Mouse (Mus musculus): ENCODE measurements around the gene Ttll1. TPM values are rescaled to one million over a fixed set of nuclear protein-coding genes. Genes with fewer than 3 reads are reported as not detected.

Gene Ttll1
- total RNA-seq, 1 experiment from 2014 or later: 6.4 TPM

DNA sequence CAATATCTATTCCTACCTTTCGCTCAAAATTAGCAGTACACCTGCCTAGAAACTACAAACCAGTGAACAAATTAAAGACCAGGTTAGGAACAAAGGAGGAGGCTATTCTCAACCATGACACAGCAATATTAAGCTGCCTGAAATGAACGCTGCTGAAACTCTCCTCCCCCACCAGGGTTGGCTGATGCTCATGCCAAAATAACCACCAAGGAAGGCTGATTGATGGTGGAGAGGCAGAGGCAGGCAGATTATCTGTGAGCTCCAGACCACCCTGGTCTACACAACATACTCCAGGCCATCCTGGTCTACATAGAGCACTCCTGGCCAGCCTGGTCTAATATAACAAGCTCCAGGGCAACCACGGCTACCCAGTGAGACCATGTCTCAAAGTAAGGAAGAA, 15.5 kb downstream of the Ttll1 start:
- ATAC-seq (replicated peaks in 1 of 2; ENCODE audit: insufficient read depth in 1 of 2, low FRiP score in 2 of 2, low TSS enrichment in 1 of 2, low read depth in 1 of 2, poor library complexity in 2 of 2, severe bottlenecking in 2 of 2): no peak

DNA sequence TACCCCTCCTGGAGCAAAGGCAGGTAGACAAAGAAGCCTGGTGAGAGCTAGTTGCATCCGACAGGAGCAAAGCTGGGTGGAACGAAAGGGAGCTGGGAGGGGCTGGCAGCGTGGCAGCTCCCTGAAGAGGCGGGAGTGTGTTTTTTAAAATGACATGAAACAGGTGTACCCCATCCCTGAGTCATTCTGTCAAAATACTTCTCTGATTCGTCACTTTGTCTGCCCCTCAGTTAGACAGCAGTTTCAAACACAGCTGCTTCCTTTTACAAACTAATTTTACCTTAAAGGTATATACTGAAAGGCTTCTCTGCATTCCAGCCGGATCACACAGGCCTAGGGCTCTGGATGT, 16.1 kb downstream of the Ttll1 start:
- ATAC-seq (replicated peaks in 1 of 2; ENCODE audit: insufficient read depth in 1 of 2, low FRiP score in 2 of 2, low TSS enrichment in 1 of 2, low read depth in 1 of 2, poor library complexity in 2 of 2, severe bottlenecking in 2 of 2): no peak

DNA sequence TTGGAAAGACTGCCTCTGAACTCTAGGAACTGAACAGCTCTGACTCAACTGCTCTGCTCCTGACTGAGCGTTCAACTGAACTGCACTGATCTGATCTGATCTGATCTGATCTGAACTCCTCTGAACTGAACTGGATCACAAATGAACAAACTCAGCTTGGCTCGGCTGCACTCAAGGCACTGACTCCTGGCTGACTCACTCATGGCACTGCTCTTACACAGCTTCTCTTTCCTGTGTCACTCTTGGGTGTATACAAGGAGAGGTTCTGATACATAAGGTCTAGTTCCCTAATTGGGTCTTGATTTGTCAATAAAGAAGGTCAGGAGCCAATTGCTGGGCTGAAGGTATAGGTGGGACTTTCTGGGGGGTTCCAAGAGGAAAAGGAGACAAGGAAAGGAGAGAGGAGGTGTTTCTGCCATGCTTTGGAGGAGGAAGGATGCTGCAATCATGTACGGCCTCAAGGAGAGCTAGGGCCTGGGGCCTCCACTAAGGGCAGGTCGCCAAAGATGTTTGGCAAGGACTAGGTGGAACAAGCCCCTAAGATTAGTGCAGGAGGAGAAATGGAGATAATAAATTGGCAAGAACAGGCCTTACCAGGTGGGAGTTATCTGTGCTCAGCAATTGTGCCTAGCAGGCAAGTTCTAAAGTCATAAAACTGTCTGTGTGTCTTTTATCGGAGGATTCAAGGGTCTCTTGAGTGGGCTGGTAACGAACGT, 16.7 kb downstream of the Ttll1 start:
- ATAC-seq (replicated peaks in 1 of 2; ENCODE audit: insufficient read depth in 1 of 2, low FRiP score in 2 of 2, low TSS enrichment in 1 of 2, low read depth in 1 of 2, poor library complexity in 2 of 2, severe bottlenecking in 2 of 2): no peak

DNA sequence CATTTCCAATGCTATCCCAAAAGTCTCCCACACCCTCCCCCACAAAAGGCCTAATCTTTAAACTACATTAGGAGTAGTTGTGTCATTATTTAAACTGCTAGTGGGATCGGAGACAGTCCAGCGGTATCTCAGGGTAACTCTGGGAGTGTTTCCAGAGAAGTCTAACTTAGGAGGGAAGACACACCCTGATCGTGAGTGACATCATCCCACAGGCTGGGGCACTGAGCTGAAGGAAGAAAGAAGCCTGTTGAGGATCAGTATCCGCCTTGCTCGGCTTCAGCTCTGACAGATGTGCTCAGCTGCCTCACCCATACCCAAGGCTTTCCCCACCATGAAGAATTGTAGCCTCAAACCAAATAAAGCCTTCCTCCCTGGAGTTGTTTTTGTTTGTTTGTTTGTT, 18.8 kb downstream of the Ttll1 start:
- ATAC-seq (replicated peaks in 1 of 2; ENCODE audit: insufficient read depth in 1 of 2, low FRiP score in 2 of 2, low TSS enrichment in 1 of 2, low read depth in 1 of 2, poor library complexity in 2 of 2, severe bottlenecking in 2 of 2): no peak

DNA sequence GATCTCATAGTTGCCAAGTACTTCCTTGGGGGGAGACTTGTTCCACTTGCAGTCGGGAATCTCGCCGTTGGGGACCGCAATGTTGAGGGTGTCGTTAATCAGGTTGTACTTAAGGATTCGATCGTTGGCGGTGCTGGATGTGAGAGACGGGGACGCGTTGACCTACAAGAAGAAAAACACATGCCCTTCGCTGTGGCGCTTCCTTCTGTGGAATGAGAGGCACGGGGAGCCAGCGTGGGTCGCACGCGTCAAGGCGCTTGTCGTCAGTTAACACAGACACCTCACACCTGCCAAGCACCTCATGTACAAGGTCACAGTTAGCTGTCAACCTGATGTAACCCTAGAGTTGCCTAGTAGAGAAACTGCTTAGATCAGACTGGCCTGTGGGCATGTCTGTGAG, 21.2 kb downstream of the Ttll1 start:
- ATAC-seq (replicated peaks in 1 of 2; ENCODE audit: insufficient read depth in 1 of 2, low FRiP score in 2 of 2, low TSS enrichment in 1 of 2, low read depth in 1 of 2, poor library complexity in 2 of 2, severe bottlenecking in 2 of 2): no peak

DNA sequence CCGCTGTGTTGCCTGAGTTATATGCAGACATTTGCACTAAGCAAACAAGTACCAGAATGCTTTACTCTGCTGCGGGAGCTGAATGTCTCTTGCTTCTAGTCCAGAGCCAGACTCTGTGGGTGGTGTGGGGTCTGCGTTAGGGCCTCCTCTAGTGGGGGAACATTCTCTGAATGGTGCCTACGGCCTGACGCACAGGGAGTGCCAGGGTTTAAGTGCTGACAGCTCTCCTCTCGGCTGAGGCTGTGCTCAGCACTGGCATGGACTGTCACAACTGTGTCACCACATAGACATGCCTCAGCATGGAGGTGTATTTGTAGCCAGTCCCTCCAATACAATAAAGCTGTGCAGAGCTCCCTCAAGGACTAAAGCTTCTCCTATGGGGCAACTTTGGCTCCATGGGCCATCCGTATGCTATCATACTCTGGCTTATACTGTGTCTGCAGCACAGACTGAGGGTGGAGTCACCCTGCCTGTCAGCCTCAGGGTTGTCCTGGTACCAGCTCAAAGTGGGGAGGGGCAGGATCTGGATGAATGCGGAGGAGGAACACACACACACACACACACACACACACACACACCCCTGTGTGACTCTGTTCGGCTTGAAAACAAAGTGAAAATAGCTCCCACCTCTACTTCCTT, 23.1 kb downstream of the Ttll1 start:
- ATAC-seq (replicated peaks in 1 of 2; ENCODE audit: insufficient read depth in 1 of 2, low FRiP score in 2 of 2, low TSS enrichment in 1 of 2, low read depth in 1 of 2, poor library complexity in 2 of 2, severe bottlenecking in 2 of 2): no peak

DNA sequence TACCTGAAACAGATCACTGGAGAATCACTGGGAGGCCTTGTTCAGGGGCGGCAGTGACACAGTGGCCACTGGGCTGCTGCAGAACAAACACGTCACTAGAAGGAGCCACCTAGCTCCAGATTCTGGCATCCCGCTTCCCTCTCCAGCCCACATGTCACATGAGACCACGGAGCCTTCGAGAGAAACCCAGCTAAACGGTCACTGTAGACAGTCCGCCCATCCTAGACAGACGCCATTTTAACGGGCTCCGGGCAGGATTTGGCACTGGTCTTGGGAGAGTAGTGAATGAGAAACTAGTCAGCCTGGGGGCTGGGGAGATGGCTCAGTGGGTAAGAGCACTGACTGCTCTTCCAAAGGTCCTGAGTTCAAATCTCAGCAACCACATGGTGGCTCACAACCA, 26.4 kb downstream of the Ttll1 start:
- no peak for ATAC-seq (replicated peaks in 1 of 2; ENCODE audit: insufficient read depth in 1 of 2, low FRiP score in 2 of 2, low TSS enrichment in 1 of 2, low read depth in 1 of 2, poor library complexity in 2 of 2, severe bottlenecking in 2 of 2)

DNA sequence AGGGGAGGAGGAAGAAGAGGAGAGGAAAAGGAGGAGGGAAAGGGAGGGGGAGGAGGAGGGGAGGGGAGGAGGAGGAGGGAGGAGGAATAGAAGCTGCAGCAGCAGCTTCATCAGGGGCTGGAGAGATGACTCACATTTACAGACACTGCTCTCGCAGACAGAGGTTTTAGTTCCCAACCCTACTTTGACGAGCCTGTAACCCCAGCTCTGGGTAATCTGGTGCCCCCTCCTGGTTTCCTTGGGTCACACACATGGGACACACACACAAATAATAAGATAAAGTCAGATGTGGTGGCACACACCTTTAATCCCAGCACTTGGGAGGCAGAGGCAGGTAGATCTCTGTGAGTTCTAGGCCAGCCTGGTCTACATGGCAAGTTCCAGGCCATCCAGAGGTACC, 27.2 kb downstream of the Ttll1 start:
- ATAC-seq (replicated peaks in 1 of 2; ENCODE audit: insufficient read depth in 1 of 2, low FRiP score in 2 of 2, low TSS enrichment in 1 of 2, low read depth in 1 of 2, poor library complexity in 2 of 2, severe bottlenecking in 2 of 2): no peak; a peak in 1 of 4 replicates

DNA sequence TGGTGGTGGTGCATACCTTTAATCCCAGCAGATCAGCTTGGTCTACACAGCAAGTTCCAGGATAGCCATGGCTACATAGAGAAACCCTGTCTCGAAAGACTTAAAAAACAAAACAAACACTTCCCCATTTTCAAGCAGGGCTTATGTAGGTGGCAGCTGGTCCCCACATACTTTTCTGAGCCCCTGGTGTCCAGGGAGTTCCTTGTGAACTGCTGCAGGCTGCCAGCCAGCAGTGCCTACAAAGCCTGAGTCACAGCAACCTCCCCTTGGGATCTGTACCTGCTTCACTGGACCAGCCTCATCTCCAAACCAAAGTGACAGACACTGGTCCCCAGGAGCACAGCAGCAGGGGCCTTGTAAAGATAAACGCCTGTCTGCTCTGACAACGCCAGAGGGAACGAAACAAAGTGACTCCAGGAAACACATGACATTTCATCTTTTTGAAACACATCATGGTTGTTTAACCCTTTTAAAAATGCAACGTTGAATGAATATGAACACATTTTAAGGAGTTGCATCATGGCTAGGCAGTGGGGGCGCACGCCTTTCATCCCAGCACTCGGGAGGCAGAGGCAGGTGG, 28.0 kb downstream of the Ttll1 start:
- peak; percentile 33 to 54; a peak in 1 of 4 replicates for ATAC-seq (replicated peaks in 1 of 2; ENCODE audit: insufficient read depth in 1 of 2, low FRiP score in 2 of 2, low TSS enrichment in 1 of 2, low read depth in 1 of 2, poor library complexity in 2 of 2, severe bottlenecking in 2 of 2)

DNA sequence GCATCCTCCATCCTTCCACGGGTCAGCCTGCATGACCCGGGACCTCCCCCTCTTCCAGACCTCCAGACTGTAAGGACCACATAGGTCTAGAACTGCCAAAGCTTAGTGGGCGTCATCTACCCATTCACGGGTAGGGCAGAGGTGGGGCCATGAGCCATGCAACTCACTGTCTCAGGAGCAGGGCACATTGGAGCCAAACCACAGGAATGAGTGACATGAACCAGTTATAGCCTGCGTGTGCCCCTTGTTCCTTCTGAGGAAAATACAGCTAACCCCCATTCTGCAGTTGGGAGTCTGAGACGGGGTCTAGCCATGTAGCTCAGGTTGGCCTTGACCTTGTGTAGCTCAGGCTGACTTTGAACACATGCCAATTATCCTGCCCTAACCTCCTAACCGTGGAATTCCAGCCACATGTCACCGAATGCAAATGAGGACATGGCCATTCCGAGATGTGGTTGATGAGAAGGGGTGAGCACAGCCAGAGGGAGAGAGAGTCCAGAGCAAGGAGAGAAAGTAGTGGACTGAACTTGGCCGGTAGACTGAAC, 29.4 kb downstream of the Ttll1 start:
- no peak for ATAC-seq (replicated peaks in 1 of 2; ENCODE audit: insufficient read depth in 1 of 2, low FRiP score in 2 of 2, low TSS enrichment in 1 of 2, low read depth in 1 of 2, poor library complexity in 2 of 2, severe bottlenecking in 2 of 2)

DNA sequence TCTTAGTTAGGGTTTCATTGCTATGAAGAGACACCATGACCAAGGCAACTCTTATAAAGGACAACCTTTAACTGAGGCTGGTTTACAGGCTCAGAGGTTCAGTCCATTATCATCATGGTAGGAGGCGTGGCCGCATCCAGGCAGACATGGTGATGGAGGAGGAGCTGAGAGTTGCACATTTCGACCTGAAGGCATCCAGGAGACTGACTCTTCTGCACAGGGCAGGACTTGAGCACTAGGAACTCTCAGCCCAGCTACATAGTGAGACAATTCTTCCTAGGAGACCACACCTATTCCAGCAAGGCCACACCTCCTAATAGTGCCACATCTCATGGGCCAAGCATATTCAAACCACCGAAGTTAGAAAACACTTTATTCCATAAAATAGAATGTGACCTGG, 30.9 kb downstream of the Ttll1 start:
- no peak for ATAC-seq (replicated peaks in 1 of 2; ENCODE audit: insufficient read depth in 1 of 2, low FRiP score in 2 of 2, low TSS enrichment in 1 of 2, low read depth in 1 of 2, poor library complexity in 2 of 2, severe bottlenecking in 2 of 2)

DNA sequence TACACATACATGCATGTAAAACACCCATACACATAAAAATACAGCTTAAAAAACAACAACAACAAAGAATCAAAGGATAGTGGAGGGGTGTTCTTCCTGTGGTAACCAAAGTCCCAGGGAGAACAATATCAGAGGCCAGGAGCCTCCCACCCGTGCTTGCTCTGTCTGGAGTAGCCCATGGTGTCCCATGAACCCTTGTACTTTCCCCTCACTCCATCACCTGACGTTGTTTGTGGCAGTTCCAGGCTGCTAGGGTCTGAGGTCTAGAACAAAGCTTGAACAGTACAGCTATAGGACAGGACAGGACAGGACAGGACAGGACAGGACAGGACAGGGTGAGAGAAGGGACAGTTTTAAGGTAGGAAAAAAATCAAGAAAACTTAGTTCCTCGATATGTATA, 32.6 kb downstream of the Ttll1 start:
- ATAC-seq (replicated peaks in 1 of 2; ENCODE audit: insufficient read depth in 1 of 2, low FRiP score in 2 of 2, low TSS enrichment in 1 of 2, low read depth in 1 of 2, poor library complexity in 2 of 2, severe bottlenecking in 2 of 2): no peak

DNA sequence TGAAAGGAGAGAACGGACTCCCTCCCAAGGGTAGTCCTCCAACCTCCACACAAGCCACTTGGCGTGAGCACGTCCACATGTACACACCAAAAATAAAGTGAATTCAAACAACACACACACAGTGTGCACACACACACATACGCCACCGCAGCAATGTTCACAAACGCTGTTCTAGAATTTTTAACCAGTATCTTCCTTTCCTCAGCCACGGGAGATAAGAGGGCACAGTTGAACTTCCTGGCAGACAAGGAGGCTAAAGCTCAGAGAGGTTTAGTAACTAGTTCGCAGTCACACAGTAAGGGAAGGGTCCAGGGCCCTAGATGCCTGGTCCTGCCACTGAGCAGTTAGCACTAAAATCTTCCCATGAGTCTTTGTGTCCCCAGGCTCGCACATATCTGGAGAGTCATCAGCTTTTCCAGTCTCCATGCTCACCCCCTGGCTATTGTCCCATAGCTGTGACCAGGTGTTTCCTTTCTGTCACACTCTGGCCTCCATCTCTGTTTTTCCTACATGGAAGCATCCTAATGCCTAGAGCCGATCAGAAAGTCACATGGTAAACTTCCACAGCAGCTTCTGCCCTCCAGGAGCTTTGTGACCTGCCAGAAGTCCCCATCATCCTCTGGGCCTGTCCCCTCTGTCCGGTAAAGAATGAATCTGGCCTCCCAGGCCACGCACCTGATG, 34.0 kb downstream of the Ttll1 start:
- ATAC-seq (replicated peaks in 1 of 2; ENCODE audit: insufficient read depth in 1 of 2, low FRiP score in 2 of 2, low TSS enrichment in 1 of 2, low read depth in 1 of 2, poor library complexity in 2 of 2, severe bottlenecking in 2 of 2): no peak

DNA sequence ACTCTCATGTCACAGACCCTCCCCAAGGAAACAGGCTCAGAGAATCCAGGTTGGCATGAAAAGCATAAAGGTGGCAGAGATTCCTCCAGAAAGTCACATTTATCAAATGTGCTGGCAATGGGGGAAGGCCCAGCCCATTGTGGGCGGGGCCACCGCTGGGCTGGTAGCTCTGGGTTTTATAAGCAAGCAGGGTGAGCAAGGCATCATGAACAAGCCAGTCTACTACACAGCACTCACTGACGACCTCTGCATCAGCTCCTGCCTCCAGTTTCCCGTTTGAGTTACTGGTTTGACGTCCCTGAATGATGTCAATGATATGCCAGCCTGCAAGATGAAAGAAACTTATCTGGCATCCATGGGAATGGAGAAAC, 36.2 kb downstream of the Ttll1 start:
- 0 out of 4 replicates have a peak, but pooled peaks of 1 of the 2 experiments have one; percentile 40 for ATAC-seq (replicated peaks in 1 of 2; ENCODE audit: insufficient read depth in 1 of 2, low FRiP score in 2 of 2, low TSS enrichment in 1 of 2, low read depth in 1 of 2, poor library complexity in 2 of 2, severe bottlenecking in 2 of 2)

DNA sequence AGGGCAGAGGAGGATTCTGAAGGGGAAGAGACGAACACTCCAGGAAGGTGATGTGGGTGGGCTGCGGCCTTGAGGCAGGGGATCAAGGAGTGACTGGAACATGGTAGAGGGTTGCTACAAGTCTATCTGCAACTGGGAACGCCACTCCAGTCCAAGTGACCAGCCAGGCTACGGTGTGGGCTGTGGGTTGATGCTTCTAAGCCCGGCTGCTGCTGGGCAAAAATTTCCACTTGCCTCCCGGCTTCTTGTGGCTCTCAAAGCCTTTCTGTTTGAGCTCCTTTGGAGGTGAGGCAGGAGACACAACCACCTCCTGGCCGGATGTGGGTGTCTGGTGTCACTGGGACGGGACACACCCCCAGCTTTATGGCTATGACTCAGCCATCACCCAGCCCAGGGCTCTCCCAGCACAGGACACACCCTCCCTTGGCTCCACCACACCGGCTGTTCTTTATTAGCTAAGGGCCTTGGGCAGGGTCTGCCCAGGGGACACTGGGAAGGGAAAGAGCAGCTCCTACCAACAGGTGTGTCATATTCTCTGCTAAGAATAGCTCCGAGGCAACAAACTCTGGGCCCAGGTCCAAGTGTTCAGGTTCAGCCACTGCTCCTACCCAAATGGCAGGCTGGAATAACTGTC, 36.7 kb downstream of the Ttll1 start:
- ATAC-seq (replicated peaks in 1 of 2; ENCODE audit: insufficient read depth in 1 of 2, low FRiP score in 2 of 2, low TSS enrichment in 1 of 2, low read depth in 1 of 2, poor library complexity in 2 of 2, severe bottlenecking in 2 of 2): peak; percentile 95

DNA sequence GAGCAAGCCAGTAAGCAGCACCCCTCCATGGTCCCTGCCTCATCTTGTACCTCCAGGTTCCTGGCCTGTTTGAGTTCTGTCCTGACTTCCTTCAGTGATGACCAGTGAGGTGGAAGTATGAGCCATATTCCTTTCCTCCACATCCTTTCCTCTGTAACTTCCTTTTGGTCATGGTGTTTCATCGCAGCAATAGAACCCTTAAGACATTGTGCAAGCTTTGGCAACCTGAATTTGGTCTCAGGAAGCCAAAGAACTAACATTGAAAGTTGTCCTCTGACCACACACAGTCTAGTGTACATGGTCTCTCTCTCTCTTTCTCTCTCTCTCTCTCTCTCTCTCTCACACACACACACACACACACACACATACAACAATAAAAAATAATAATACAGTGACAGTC, 37.4 kb downstream of the Ttll1 start:
- no peak; a peak in 1 of 4 replicates for ATAC-seq (replicated peaks in 1 of 2; ENCODE audit: insufficient read depth in 1 of 2, low FRiP score in 2 of 2, low TSS enrichment in 1 of 2, low read depth in 1 of 2, poor library complexity in 2 of 2, severe bottlenecking in 2 of 2)

DNA sequence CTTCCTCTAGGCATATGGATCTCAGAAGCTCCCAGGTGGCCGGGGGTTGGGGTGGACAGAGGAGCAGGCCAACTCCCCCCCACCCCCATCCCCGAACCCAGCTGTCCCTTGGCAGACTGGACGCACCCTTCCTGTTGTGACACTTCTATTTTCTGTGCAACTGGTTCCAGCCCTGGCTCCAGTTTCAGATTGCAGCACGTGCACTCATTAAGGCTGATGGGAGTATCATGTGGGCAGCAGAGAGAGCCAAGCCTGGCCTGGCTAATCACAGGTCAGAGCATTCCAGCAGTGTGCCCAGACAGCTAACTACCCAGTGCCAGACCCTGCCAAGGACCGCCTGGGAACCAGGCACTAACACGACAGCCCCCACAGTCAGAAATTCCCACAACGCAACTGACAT, 39.2 kb downstream of the Ttll1 start:
- ATAC-seq (replicated peaks in 1 of 2; ENCODE audit: insufficient read depth in 1 of 2, low FRiP score in 2 of 2, low TSS enrichment in 1 of 2, low read depth in 1 of 2, poor library complexity in 2 of 2, severe bottlenecking in 2 of 2): no peak

DNA sequence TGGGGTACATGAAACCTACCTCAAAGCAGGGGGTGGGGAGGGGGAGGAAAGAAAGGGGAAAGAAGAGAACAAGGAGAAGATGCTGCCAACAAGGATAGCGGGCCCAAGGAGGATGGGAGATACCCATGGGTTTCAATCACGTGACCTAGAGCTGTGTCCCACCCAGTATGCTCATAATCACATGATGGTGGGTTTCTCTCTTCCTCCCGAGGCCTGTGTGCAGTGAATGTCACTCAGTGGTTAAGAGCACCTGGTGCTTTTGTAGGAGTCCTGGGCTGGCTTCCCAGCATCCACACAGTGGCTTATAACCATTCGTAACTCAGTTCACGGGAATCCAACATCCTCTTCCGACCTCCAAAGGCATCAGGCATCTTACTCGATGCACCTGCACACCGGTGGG, 40.2 kb downstream of the Ttll1 start:
- ATAC-seq (replicated peaks in 1 of 2; ENCODE audit: insufficient read depth in 1 of 2, low FRiP score in 2 of 2, low TSS enrichment in 1 of 2, low read depth in 1 of 2, poor library complexity in 2 of 2, severe bottlenecking in 2 of 2): no peak
